Mouse (Mus musculus) liver, adult 2 months (tissue): ENCODE data around the gene Ift140. TPM values are rescaled to one million over a fixed set of nuclear protein-coding genes. Genes with fewer than 3 reads are reported as not detected.

Experiments
- DNase-seq: peaks from one replicate; pipeline ENCODE4 v3.0.0-alpha.2; 2011; ENCODE audit warnings: low read depth, low spot score; ENCODE audit errors: extremely low read depth
- H3K27ac ChIP-seq: fragments of 200-500 bp; replicated peaks from 2 replicates; pipeline ENCODE4 v1.5.1; 2012; ENCODE audit warnings: low read depth, mild to moderate bottlenecking, control low read depth, inconsistent platforms, low read length; ENCODE audit not compliant: insufficient read depth
- H3K27me3 ChIP-seq: fragments of 200-500 bp; 2 replicates; pipeline ENCODE4 v1.6.1; 2012; ENCODE audit warnings: mild to moderate bottlenecking, moderate library complexity, low read length, inconsistent platforms; ENCODE audit not compliant: control insufficient read depth, insufficient read depth
- H3K36me3 ChIP-seq: fragments of 200-500 bp; 2 replicates; pipeline ENCODE4 v1.6.1; 2012; ENCODE audit warnings: low read length, inconsistent platforms; ENCODE audit not compliant: control insufficient read depth, insufficient read depth
- H3K4me1 ChIP-seq: fragments of 200-500 bp; 2 replicates; pipeline ENCODE4 v1.6.1; 2011; ENCODE audit warnings: low read length; ENCODE audit not compliant: control insufficient read depth, insufficient read depth
- H3K4me3 ChIP-seq: fragments of 200-500 bp; 2 replicates; pipeline ENCODE4 v1.5.1; 2011; ENCODE audit warnings: low read depth, mild to moderate bottlenecking, control low read depth, low read length, moderate library complexity; ENCODE audit not compliant: insufficient read depth
- H3K79me2 ChIP-seq: fragments of 200-500 bp; 2 replicates; pipeline ENCODE4 v1.6.1; 2012; ENCODE audit warnings: inconsistent platforms, mild to moderate bottlenecking, low read length, moderate library complexity; ENCODE audit not compliant: control insufficient read depth, insufficient read depth
- H3K9ac ChIP-seq: fragments of 200-500 bp; 2 replicates; pipeline ENCODE4 v1.6.1; 2012; ENCODE audit warnings: low read depth, mild to moderate bottlenecking, control low read depth, inconsistent platforms, low read length
- CTCF ChIP-seq: fragments of 200-500 bp; IDR thresholded peaks from 2 replicates; pipeline ENCODE4 v1.5.1; 2011; ENCODE audit warnings: low read depth, low read length, control low read depth
- POLR2A ChIP-seq: fragments of 200-500 bp; IDR thresholded peaks from 2 replicates; pipeline ENCODE4 v1.6.1; 2011; ENCODE audit warnings: low read length, control low read depth; ENCODE audit not compliant: insufficient read depth; ENCODE audit errors: extremely low read depth
- WGBS: fragments of 180-500 bp; shearing (Covaris S2); methylation state at CpG from one replicate; pipeline ENCODE4 v1.1.7; 2018; 5-methylcytosine and 5-hydroxymethylcytosine counted together
- polyA plus RNA-seq: library from polyadenylated mRNA; depleted of rRNA; stranded (reverse); fragments of >200 nt; gene quantifications from 2 replicates; pipeline ENCODE4 v1.2.3, GENCODE M21; 2012
- total RNA-seq: library from RNA; depleted of rRNA; stranded (reverse); fragments of >200 nt; gene quantifications from 2 replicates; pipeline ENCODE4 v1.2.3, GENCODE M21; 2014

Ift140 gene
- total and polyA plus RNA-seq, 2 experiments: 3.4 to 4.6 TPM

GRCm38 (mm10) chr17:25101338-25101737 lies 85.5 kb downstream of the Ift140 start:
- WGBS: 99% methylated on average over 11 of the region's 11 CpGs
- no peaks in the 10 kb centered on the region for H3K4me1 ChIP-seq
- no peak for TF ChIP-seq POLR2A
- TF ChIP-seq CTCF: no peak
- H3K36me3 ChIP-seq: peaks cover 11% of the 10 kb centered on the region; the same call in 1 of the 2 replicates
- no peak overlapping the region for H3K27ac ChIP-seq
- H3K4me3 ChIP-seq: no peak overlapping the region
- no peaks in the 10 kb centered on the region for H3K79me2 ChIP-seq
- DNase-seq: no peak
- H3K27me3 ChIP-seq: no peaks in the 10 kb centered on the region
- no peak overlapping the region for H3K9ac ChIP-seq

GRCm38 (mm10) chr17:25107786-25108185 lies 91.9 kb downstream of the Ift140 start:
- Histone ChIP-seq H3K9ac (no peak overlapping the region), H3K27me3 (no peaks in the 10 kb centered on the region), H3K4me3 (no peak overlapping the region), H3K4me1 (no peaks in the 10 kb centered on the region), H3K36me3 (peaks cover 3% of the 10 kb centered on the region; the same call in 1 of the 2 replicates), H3K79me2 (no peaks in the 10 kb centered on the region), H3K27ac (no peak overlapping the region)
- TF ChIP-seq POLR2A (no peak), CTCF (no peak)
- 86% methylated on average over 10 of the region's 16 CpGs for WGBS
- DNase-seq: no peak

GRCm38 (mm10) chr17:25109578-25109977 lies 93.7 kb downstream of the Ift140 start:
- 80% methylated on average over 2 of the region's 2 CpGs for WGBS
- H3K36me3 ChIP-seq: no peaks in the 10 kb centered on the region
- no peaks in the 10 kb centered on the region for H3K27me3 ChIP-seq
- H3K79me2 ChIP-seq: no peaks in the 10 kb centered on the region
- TF ChIP-seq POLR2A (no peak), CTCF (peak; percentile 79)
- no peak overlapping the region for H3K27ac ChIP-seq
- DNase-seq: peak; percentile 20
- 0 out of 2 replicates have a peak, but pooled peaks cover under 1% of the 10 kb centered on the region for H3K4me1 ChIP-seq
- H3K9ac ChIP-seq: no peak overlapping the region
- H3K4me3 ChIP-seq: no peak overlapping the region

- Histone ChIP-seq H3K79me2 (no peaks in the 10 kb centered on the region), H3K4me1 (peaks cover 6% of the 10 kb centered on the region), H3K4me3 (no peak overlapping the region), H3K27ac (no peak overlapping the region), H3K9ac (no peak overlapping the region), H3K36me3 (no peaks in the 10 kb centered on the region), H3K27me3 (no peaks in the 10 kb centered on the region)
- no peak for DNase-seq
- TF ChIP-seq CTCF (no peak), POLR2A (no peak)
- 94% methylated on average over 6 of the region's 6 CpGs for whole genome bisulfite sequencing
Observed at GRCm38 (mm10) chr17:25110590-25110989, 94.7 kb downstream of the Ift140 start.

GRCm38 (mm10) chr17:25111220-25111619 lies 95.3 kb downstream of the Ift140 start:
- Histone ChIP-seq H3K27ac (no peak overlapping the region), H3K27me3 (no peaks in the 10 kb centered on the region), H3K36me3 (no peaks in the 10 kb centered on the region), H3K9ac (no peak overlapping the region), H3K4me3 (no peak overlapping the region), H3K4me1 (peaks cover 9% of the 10 kb centered on the region), H3K79me2 (no peaks in the 10 kb centered on the region)
- no peak for TF ChIP-seq POLR2A
- no peak for DNase-seq
- 95% methylated on average over 5 of the region's 5 CpGs for WGBS

- H3K36me3 ChIP-seq: no peaks in the 10 kb centered on the region
- H3K27ac ChIP-seq: no peak overlapping the region
- no peak for TF ChIP-seq CTCF
- H3K4me3 ChIP-seq: no peak overlapping the region
- no peaks in the 10 kb centered on the region for H3K79me2 ChIP-seq
- no peak overlapping the region for H3K9ac ChIP-seq
- DNase-seq: peak; percentile 15
- peaks cover 9% of the 10 kb centered on the region for H3K4me1 ChIP-seq
- 78% methylated on average over 8 of the region's 8 CpGs for WGBS
- no peaks in the 10 kb centered on the region for H3K27me3 ChIP-seq
Observed at GRCm38 (mm10) chr17:25111739-25112422, 96.0 kb downstream of the Ift140 start.
